Mouse (Mus musculus) heart, postnatal 14 days (tissue): Measurements from ENCODE around the gene Phpt1. TPM values are rescaled to one million over a fixed set of nuclear protein-coding genes. Genes with fewer than 3 reads are reported as not detected.

Experiments used
- DNase-seq, 2 experiments: peaks; one replicate each; pipeline ENCODE4 v3.0.0; 2021 to 2022
- intact Hi-C: fragments of 180-260 bp; cut with DNase I; formaldehyde crosslinking; loops from one replicate; pipeline ENCODE4 v1.15.1; 2025
- long read RNA-seq, 2 experiments: library from polyadenylated mRNA; stranded (forward); transcript quantifications; one replicate each; pipeline ENCODE4 v2.0.0; 2021
- total RNA-seq, 2 experiments: library from RNA; stranded (reverse); gene quantifications; 2 replicates each; pipeline ENCODE4 v1.2.3; 2021

Phpt1 gene
- total RNA-seq: 10 to 100 TPM; 75.4 to 76.0 TPM
- long read RNA-seq, experiment 1, transcript Phpt1-201 (3 exons, 937 nt): major isoform, 77 of 83 reads
- long read RNA-seq, experiment 1, partial matches to known transcripts: 0 of 83 reads
- long read RNA-seq, experiment 1, other reads (novel, unspliced or antisense): 5 of 83 reads
- long read RNA-seq, experiment 2, transcript Phpt1-201 (3 exons, 937 nt): major isoform, 58 of 66 reads
- long read RNA-seq, experiment 2, partial matches to known transcripts: 0 of 66 reads
- long read RNA-seq, experiment 2, other reads (novel, unspliced or antisense): 6 of 66 reads

- peak; percentile 93 to 95 for DNase-seq
- intact Hi-C loops: no loop called here
These were observed at the start of gene Phpt1, which contains the start of gene Mamdc4 for GRCm38 (mm10) chr2:25574579-25575431. Gene Phpt1 (minus strand): TSS chr2:25575224. Gene Mamdc4 (minus strand): TSS chr2:25574845.

DNA sequence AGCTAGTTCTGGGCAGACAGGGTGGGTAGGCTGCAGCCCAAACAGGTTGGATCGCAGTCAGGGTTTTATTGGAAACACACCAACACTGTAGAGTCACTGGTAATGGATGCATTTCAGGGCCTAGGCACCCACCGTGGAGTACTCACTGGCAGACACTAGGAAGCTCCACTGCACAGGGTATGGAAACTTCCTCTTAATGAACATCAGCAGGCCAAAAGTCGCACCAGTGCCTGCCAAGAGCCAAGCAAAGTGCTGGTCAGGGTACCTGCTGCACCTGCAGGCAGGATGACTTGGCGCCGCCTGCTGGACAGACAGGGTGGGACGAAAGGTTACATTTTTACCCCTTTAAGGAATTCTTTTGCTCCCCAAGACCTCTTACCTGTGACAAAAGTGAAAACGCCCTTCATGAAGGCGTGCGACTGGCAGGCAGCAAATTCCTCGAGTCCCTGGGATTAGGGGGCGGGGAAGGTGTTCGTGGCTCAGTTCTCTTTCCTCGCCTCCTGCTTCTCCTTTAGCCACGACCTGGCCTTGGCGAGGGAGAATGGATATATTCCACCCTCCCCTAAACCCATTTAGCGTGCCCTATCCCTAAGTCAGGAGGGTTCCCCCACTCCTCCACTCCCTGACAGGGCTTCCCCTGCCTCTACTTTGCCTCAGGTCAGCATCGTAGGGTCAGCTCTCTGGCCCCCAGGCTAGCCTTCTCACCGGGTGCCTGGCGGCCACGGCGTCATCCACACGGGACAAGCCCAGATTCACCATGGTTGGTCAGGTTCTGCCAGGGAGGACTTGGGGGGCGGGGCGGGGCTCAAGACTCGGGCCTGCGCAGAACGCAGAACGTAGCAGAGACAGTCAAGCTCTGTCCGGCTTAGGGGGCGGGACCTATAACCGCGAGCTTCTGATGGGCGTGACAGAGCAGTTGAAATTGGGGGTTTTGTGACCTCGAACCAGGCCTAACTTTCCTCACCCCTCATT, 46.5 kb upstream of the Phpt1 start, which contains the start of gene Tmem141:
TSS of gene Tmem141 (minus strand) at position 777 of the 972 bp plus-strand sequence.
- intact Hi-C loops: no loop called here
- peak; percentile 84 to 89 for DNase-seq

- intact Hi-C loops: no loop called here
- no peak for DNase-seq
These were observed 45.8 kb upstream of the Phpt1 start for GRCm38 (mm10) chr2:25620852-25621228.

GRCm38 (mm10) chr2:25620386-25620785, 45.4 kb upstream of the Phpt1 start:
- intact Hi-C loops: no loop called here
- no peak for DNase-seq

GRCm38 (mm10) chr2:25617578-25617977, 42.6 kb upstream of the Phpt1 start, which contains the start of gene Ccdc183:
Gene Ccdc183 (minus strand): TSS chr2:25617678.
- DNase-seq: no peak
- intact Hi-C loops: no loop called here

DNA sequence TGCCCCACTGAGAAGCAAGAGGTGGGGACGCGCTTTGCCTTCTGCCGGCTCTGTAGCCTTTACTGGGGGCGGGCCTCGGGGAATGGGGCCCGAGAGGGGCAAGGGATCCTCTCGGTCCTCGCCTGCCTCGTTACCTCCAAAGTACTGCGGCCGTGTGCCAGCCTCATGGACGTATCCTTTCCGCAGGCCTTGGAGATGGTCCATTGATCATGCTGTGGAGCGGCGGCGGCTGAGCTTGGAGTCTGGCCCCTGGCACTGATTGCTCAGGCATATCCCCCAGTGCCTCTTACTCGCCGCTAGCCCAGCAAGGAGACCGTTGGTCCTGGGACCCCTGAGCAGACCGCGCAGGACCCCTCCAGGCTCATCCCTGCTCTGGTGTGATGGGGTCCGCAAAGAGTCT, 41.4 kb upstream of the Phpt1 start:
- DNase-seq: no peak
- intact Hi-C loops: no loop called here

- no peak for DNase-seq
- intact Hi-C loops: no loop called here
These were observed 33.6 kb upstream of the Phpt1 start for GRCm38 (mm10) chr2:25608671-25609070.

DNA sequence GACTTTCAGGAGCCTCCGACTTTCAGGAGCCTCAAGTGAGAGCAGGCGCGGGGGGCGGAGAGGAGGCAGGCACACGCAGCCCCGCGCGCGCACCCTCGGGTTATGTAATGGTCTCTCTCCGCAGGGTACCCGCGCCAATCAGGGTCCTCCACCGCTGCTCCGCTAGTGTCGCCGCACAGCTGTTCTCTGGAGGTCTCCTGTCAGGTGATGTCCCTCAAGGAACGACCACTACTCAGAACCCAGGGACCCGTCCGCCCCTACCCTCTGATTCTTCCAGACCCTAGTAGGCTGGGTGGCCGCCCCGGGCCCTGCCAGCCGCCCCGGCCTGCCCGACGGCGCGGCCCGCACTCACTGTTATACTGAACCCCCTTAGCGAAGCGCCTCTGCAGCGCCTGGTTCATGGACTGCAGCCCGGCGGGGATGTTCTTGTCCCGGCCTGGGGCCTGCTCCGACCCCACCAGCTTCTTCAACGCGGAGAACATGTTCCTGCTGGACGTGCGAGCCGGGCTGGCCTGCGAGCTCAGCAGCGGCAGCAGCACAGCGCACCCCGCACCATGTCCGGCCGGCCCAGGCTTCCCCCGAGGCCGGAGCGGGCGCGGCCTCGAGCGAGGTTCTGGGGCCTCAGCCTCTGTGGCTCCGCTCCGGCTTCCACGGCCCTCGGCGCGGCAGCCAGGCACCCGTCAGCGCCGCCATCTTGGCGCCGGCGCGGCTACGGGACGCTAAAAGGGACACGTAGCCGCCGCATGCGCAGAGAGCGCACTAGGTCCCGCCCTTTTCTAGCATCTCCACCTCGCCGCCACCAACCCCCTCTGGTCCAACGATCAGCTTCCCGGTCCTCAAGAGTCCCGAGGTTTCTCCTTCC, 33.0 kb upstream of the Phpt1 start, which contains the start of gene Rabl6:
TSS of gene Rabl6 (minus strand) at position 761 of the 862 bp plus-strand sequence.
- intact Hi-C loops: no loop called here
- DNase-seq: peak; percentile 92 to 93

GRCm38 (mm10) chr2:25602526-25602925, 27.5 kb upstream of the Phpt1 start:
- intact Hi-C loops: no loop called here
- no peak for DNase-seq

- intact Hi-C loops: no loop called here
- no peak for DNase-seq
These were observed 25.0 kb upstream of the Phpt1 start for GRCm38 (mm10) chr2:25600037-25600436.

DNA sequence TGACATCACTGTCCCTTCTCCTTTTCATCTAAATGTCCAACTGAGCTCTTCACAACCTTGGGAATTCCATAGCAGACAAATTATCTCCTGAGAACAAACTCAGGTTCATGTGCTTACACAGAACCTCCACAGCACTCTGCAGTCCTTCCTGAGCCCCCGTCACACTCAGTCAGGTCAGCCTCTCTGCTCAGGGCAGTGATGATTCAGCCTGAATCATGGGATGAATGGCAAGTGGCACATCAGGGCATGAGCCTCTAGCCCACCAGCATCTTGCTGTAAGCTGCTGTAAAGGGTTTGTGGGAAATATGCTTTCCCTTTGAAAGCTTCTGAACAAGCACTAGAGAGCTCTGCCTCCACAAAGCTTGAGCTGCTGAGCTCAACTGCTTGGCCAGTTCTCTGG, 23.7 kb upstream of the Phpt1 start:
- no peak for DNase-seq
- intact Hi-C loops: no loop called here

GRCm38 (mm10) chr2:25596765-25597510, 21.9 kb upstream of the Phpt1 start:
- DNase-seq: no peak
- intact Hi-C loops: no loop called here

GRCm38 (mm10) chr2:25591863-25592262, 16.8 kb upstream of the Phpt1 start:
- DNase-seq: no peak
- intact Hi-C loops: no loop called here

DNA sequence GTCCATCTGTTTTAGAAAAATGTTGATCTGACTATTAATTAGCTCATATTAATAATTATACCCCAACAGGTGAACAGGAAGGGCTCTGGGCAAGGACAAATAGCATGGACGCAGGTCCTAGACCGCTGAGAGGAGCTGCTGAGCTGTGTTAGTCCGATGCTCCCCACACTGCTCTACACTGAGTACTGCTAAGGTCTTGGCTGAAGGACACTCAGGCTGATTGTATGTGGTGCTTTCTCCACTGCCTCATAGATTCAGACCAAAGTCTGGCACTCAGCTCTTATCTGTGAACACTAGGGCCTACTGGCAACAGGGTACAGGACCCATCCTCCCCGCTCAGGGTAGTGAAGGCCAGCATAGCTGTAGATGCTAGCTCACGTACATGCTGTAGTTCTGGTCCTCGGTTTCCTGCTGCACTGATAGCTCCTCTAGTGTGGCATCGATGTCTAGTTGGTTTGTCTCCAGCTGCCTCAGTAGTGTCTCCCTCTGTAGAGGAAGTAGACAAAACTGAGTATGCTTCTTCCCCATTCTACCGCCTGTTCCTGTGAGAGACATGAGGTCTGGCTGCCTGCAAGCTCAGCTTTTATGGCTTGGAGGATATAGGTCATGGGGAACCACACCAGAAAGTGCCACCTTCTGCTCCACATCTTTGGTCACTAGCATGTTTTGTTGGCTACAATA, 13.3 kb upstream of the Phpt1 start:
- intact Hi-C loops: no loop called here
- DNase-seq: no peak

DNA sequence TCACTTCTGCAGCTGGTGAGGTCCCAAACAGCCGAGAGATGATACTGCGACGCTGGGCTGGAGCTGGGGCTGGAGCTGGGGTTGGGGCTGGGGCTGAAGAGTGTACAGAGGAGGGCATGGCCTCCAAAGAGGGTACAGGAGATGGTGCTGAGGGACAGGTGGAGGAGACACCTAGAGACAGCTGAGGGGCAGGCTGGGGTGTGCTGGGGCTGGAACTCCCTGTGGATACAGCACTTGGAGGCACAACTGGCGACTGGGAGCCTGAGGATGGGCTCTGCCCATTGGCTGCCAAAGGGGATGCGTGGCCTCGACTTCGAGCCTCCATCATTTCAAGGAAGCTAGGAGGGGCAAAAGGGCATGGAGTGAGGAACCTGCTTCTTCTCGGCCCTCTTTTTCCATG, 12.3 kb upstream of the Phpt1 start:
- no peak for DNase-seq
- intact Hi-C loops: no loop called here

DNA sequence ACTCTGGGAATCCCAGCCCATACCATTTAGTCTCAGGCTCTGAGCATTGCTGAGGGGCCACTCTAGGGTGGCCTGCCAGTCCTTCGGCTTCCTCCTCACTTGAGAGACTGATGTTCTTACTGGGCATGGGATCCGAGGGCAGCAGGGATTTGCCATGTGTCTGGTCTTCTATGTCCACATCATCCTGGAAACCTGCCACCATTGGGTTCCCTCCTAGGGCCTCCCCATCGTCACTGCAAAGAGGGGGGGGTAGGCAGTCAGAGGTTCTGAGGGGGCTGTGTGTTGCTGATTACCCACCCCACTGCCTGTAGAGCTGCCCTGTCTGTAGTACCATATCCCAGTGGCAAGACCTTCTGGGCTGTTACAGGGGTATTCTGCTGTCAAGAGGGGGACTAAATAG, 10.6 kb upstream of the Phpt1 start:
- DNase-seq: no peak
- intact Hi-C loops: no loop called here

- no peak for DNase-seq
- intact Hi-C loops: no loop called here
These were observed 9.8 kb upstream of the Phpt1 start for GRCm38 (mm10) chr2:25584856-25585255.

GRCm38 (mm10) chr2:25584152-25584551, 9.1 kb upstream of the Phpt1 start:
- intact Hi-C loops: no loop called here
- no peak for DNase-seq
